Mouse (Mus musculus) c-Kit-positive CD71-positive TER-119-positive erythroid progenitor cells, embryonic 14.5 days (primary cell): Measurements from ENCODE around the gene Tekt5.

Source experiments
- DNase-seq: peaks from one replicate; pipeline ENCODE4 v3.0.0-alpha.2; 2013; ENCODE audit warnings: low spot score

The Tekt5 gene

DNA sequence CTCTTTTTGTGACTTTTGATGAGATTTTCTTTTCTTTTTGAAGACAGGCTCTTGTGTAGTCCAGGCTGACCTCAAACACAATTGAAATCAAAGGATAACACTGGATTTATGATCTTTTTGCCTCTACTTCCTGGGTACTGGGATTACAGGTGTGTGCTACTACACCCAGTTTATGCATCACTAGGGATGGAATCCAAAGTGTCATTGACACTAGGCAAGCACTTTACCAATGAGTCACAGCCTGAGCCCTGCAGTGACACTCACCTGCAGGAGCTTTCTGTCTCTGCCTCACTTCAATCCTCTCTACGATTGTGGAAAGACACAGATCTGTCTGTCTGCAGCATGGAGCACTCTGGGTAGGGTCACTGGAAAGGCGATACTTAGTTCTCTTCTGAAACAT, 59.3 kb downstream of the Tekt5 start:
- no peak for DNase-seq

DNA sequence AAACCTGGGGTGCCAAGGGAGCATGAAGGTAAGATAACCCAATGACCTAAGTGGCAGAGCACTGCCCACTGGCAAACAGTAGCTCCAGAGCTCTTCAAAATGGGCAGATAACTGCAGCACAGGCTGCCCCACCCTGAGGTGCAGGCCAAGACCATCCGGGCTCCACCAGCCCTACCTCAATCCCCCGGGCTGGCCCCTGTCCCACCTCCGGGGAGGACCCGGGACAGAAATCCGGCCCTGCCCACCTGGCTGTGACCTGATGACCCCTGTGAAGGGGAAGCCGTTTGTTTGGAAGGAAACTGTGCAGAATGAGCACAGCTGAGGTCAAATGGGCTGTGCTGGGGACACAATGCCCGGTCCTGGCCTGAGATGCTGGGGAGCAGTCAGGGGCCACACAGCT, 62.6 kb downstream of the Tekt5 start:
- no peak for DNase-seq

DNA sequence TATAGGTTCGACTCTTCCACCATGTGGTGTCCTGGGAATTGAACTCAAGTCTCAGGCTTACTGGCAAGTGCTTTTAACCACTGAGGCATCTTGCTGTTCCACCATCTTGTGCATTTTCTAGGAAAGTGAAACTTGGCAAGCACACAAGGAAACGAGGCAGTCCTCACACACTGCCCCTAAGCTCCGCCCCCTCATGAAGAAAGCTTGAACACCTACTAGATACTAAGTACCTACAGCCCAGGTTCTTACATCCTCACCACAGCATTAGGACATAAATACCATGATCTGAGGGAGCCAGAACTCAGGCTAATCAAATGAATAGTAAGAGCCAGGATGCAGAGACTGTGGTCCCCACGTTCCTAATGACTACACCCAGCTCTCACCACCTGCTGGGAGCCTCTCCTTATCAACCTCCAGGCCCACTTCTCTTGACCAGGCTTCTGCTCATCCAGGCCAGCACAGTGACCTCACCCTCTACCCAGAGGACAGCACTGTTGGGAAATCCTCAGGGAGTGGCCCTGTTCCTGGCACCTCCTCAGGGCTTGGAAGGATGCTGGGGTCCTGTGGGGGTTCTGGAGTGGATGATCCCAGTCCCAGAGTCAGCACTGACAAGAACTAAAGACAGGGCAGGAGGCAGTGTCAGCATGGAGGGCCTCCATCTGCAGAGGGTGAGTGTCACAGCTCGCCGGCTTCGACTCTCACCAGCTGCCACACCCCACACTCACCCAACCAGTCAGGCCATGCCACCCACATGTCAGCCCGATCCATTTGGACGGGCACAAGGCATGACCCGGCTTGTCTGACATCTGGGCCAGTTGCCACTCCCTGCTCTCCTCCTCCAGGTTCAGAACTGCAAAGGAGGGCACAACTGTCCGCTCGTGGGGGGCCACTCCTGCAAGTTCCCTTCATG, 64.4 kb downstream of the Tekt5 start:
- no peak for DNase-seq

DNA sequence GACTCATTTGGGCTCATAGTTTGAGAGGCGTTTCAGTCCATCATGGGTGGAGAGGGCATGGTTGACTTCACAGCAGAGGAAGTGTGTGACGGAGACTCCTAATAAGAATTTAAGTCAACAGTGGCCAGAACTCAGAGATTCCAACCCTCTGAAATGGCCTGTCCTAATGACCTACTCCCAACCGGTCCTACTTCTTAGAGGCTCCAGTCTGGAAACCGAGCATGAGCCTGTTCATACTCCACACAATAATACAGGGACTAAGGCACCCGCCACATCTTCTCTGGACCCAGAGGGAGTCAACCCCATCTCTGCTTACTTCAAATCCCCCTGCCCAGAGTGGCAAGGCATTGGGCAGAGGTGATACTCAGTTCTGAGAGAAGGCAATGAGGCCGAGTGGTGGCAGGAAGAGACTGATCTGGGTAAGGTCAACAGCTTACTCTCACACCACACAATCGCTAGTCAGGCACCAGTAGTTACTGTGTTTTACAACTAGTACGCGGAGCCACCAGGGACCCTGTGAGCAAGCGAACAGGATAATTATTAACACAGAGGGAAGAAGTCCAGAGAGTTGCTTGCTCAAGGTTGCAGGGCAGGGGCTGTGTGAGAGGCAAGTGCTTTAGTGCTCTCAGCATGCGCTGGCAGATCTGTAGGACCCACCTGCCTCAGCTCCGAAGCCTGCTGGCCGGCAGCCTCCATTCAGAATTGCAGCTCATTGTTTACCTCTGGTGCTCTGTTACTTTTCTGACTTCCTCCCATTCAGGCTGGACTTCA, 67.5 kb downstream of the Tekt5 start:
- no peak for DNase-seq

DNA sequence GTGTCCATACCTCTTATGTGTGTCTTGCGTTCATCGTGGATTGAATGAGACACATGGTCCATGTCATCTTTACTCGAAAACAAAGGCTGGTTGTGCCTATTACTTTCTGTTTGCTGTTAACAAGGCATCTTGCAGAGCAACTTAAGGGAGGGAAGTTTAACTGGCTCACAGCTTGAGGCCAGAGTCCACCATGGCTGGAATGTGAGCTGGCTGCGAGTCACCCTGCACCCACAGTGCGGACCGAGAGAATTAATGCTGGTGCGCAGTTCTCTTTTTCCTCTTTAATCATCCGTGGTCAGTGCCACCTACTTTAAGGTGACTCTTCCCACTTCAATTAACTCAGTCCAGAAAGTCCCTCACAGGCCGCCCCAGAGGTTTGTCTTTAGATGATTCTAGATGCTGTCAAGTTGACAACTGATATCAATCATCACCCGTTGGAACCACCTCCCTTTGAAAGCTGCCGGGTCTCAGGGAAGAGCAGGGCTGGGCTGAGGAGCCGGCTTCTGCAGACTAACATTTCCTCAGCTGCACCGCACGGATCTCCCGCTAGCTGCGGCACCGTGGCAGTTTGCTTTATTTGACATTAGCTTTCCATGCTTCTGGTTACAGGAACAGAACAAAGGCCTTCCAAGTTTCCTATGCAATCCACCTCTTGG, 75.2 kb downstream of the Tekt5 start:
- DNase-seq: no peak

DNA sequence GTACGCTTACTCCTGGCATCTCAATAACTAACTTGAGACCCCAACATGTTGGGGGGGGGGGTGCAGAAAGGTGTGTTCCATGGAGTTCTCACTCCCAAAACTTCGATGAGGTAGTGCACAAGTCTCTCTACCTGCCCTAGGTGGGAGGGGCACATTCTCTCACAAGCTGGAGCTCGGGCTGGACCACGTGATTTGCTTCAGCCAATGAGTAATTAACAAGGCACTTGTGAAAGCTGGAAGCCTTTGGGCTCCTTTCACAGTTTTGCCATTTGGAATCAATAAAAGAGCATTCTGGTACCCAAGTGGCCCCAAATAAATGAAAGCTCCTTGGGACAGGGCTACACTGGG, 78.1 kb downstream of the Tekt5 start:
- no peak for DNase-seq

DNA sequence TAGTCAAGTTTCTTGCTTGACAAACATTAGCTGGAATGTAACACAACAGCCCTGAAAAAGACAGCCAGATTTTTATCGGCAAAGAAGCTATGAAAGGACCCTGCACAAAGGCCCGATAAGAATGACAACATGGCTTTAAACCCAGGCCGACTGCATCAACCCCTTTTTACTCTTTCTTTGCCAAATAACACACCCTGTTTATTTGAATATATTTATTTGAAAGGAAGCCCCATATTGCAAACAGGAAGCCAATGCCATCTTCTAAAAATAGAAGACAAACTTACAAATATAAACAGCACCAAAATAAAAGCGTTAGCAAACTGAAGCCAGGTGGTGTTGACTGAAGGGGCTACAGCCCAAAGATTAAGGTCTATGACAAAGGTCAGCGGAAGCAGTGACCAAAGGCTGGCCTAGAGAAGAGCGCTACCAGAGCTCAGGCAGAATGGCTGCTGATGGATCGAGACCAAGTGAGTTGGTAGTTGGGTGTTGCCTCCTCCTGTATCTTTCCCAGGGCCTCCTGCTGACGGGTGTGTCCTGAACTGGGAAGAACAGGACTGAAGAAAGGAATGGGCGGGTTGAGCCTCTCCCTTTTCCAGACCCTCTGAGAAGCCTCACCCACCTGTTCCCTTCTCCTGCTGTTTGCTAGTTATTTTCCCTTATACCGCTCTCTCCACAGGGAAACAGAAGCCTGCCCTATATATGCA, 78.6 kb downstream of the Tekt5 start:
- DNase-seq: no peak

DNA sequence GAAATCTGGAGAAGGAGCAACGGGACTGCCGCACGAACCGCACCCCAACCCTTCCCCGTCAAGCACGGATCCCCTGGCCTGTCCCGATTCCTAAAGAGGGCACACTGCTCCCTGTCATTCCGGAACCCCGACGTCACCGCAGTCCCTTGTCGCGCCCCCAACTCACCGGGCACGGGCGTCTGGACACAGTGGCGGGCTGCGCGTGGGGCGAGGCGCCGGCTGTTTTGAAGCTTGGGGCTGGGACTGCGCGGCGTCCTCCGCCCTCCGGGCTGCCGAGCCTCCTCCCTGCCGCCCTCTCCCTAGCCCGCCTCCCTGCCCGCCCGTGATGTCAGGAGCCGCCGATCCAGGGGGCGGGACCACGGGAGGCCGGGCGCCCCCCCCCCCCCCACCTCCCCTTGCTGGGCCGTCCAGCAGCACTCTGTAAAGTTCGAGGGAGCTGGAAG, 81.6 kb downstream of the Tekt5 start, which contains the start of gene Emp2:
Gene Emp2, minus strand, starts transcription at position 323 of the 443 bp plus-strand sequence.
- DNase-seq: no peak

DNA sequence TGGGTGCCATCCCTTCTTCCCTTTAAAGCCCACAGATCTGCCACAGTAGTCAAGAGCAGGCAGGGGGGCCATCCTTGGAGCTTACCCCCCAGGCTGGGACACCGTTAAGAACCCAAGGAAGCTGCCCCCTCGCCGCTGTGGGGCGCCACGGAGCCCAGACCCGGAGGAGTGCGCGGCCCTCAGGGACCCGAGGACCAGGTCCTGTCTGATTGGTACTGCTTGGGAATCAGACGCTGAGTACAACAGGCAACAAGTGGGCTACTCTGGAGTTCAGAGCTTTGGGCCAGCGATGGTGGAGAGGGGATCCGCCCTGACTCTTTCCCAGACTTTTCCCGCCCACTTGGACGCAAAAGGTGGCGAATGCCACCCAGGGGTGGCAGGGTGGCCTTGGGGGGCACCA, 82.1 kb downstream of the Tekt5 start:
- no peak for DNase-seq

DNA sequence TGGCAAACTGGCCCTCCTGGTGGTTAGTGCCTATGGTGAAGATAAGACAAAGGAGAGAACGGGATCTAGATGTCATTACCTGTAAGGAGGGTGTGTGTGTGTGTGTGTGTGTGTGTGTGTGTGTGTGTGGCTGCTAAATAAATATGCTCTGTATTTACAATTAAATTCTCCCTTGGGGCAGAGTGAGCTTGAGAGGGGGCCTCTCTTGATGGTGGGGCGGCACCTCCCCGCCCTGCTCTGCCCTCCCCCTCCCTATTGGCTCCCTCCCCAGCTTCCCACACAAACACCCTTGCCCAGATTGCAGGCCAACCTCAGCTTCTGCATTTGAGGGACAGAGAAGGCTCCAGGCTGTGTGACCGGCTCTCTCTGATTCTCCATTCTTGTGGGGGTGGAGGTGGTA, 83.3 kb downstream of the Tekt5 start:
- no peak for DNase-seq

DNA sequence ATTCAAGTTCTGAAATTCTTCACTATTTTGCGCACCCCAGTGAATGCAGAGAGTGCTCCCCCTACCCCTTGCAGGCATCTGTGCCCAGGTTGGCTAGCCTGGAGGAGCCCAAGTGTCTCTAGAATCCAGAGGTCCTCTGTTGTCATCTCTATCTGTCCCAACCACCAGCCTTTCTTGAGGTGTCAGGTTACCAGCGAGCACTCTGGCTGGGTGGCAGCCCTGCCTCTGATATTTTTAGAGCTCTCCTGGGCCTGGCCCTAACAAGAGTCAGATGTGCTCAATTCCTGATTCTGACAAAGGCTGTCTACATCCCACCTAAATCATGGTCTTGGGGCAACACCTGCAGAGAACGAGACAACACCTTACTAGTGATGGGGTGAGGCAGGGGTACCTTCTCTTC, 84.2 kb downstream of the Tekt5 start:
- no peak for DNase-seq

DNA sequence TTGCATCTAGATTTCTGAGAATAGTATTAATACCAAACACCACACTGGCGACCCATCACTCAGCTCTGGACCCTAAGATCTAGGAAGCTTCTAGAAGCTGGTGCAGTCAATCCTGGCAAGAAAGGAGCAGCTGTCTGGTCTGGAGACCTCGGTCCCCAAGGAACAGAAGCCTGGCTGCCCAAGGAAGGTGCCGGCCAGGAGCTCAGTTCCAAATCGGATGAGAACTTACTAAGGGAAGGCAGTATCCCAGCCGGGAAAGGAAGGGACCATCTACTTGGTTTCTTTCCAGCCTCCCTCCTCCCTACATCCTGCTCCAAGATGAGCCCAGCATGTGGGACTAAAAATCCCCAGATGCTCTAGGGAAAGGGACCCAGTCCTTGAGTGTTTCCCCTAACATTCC, 84.8 kb downstream of the Tekt5 start:
- no peak for DNase-seq
